Mouse (Mus musculus): ENCODE measurements around the gene Gm19410.

Gm19410 gene

DNA sequence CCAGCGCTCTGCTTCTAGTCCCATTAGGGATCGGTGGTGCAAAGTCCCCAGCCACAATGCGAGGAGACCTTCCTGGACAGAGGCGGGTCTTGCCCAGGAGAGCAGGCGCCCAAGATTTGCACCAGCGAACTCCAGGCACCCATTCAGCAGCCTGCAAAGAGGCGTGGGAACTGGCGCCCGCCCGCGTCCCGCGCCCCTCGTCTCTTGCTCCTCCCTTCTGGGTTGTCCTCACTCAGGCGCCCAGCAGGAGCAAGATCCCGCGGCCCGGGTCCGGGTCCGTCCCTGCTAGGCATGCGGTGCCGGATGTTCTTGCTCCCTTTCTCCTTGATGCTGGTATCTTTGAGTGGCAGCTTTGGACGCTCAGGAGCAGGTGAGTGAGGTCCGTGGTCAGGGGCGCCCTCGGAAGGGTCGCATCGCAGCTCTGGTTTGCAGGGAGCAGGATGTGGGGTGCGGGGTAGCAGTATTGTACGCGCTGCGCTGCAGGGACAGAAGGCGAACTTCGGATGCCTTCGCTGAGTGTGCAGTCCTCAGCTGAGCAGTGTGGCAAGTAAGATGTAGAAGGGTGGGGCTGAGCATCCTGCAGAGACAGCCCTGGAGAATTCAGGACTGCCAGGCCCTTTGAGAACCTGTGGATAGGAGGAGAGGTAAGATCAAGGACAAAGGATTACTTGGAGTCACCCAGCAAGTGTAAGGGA, at the start of gene Gm19410:
Gene Gm19410 (plus strand): TSS at position 292 of the 695 bp plus-strand sequence.
- DNase-seq (ENCODE audit: low read depth, low spot score) = no peak

DNA sequence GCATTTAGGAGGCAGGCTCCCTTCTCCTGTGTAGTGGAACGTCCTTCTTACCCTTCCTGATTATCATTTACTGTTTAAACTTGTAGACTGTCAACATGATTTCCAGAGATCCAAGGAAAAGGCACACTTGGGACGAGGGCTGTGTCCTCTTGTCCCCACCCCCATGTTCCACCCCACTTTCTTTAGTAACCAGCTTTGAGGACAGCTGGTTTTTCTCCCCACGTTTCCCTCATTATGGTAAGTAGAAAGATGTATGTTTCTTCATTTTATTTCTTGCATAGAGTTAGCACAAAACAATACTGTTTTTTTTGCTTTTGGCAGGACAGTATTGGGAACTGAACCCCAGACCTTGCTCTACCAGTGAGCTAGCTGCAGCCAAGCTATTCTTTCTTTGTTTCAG, 34.8 kb upstream of the Gm19410 start:
- no peak for DNase-seq (ENCODE audit: low read depth, low spot score)

DNA sequence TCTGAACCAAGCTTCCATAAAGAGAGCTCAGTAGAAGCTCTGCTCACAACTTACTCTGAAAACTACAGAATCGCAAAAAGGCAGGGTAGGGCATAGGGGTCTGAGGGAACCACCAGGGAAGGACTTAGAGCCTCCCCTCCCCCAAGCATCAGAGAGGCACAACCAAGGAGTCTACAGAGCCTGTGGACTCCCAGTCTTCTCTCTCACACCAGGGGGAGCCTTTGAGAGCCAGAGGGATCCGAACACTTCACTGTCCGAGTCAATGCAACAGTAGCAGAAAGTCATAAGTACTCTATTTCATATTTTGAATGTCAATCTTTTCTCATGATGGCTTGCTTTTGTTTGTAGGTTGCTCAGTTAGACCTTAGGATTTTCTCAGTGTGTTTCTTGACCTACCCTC, 30.2 kb upstream of the Gm19410 start:
- no peak for DNase-seq (ENCODE audit: low read depth, low spot score)

DNA sequence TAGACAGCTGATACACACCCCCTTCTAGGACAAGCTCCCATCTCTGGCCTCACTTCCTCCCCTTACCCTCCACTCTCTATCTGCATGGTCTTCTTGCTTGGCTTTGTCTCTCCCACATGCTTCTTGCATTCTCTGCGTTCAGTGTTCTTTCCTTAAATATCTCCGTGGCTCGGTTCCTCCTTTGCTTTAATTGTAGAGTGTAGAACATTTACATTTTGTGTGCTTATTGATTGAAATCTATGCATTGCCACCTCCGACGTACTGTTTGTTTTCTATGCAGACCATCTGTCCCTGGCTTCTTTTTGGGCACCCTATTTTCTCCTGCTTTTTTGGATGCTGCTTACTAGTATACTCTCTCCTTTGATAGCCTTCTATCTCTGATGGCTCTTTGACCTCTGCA, 9.4 kb upstream of the Gm19410 start:
- no peak for DNase-seq (ENCODE audit: low read depth, low spot score)

DNA sequence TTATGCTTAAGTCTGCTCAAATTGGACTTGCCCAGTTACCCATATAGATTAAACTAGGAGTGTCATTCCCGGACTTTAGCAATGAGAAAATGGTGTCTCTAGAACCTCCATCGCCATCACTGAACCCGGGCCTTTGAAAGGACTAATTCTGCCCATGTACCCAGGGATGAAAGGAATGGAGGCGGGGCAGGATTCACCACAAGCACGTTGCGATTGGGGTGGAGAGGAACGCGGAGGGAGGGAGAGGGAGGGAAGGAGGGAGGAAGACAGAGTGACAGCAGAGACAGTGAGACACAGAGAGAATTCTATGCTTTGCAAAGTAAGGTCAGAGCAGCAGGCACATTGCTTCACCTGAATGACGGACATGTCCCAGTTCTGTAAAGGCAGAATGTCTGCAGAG, 570 bp upstream of the Gm19410 start:
- DNase-seq (ENCODE audit: low read depth, low spot score) = no peak

DNA sequence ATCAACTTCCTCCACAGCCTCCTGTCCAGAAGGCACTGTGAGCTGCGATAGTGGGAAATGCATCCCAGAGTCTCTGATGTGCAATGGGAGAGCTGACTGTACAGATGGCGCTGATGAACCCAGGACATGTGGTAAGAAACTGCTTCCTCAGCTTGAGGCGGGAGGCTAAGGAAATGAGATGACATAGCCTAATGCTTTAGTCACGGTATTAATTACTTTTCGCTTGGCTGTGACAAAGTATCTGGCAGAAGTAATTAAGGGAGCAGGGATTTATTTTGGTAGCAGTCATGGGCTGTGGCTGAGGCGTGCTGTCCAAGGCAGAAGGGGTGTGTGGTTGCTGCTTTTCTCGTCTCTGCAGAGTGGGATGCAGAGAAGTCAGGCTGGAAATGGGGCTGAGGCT, 7.9 kb downstream of the Gm19410 start:
- no peak for DNase-seq (ENCODE audit: low read depth, low spot score)
